Mouse (Mus musculus) CH12.LX (cell line): ENCODE results near the gene Sirt4.

Source experiments
- CTCF ChIP-seq, 2 experiments: IDR thresholded peaks in 1 of 2; conservative IDR thresholded peaks in 1 of 2; 2 replicates each; pipeline ENCODE4 v1.5.1; 2011 to 2012; ENCODE audit warnings: low read depth in 2 of 2, low read length in 2 of 2, improper control_type of control experiment in 1 of 2, inconsistent platforms in 1 of 2, mild to moderate bottlenecking in 1 of 2, moderate library complexity in 1 of 2
- KAT2A ChIP-seq: IDR thresholded peaks from 2 replicates; pipeline ENCODE4 v1.6.1; 2012; ENCODE audit warnings: low read length, improper control_type of control experiment, inconsistent platforms; ENCODE audit not compliant: insufficient replicate concordance
- MAX ChIP-seq: IDR thresholded peaks from 2 replicates; pipeline ENCODE4 v1.6.1; 2011; ENCODE audit warnings: low read length, improper control_type of control experiment
- MYC ChIP-seq: IDR thresholded peaks from 2 replicates; pipeline ENCODE4 v1.6.1; 2011; ENCODE audit warnings: low read depth, mild to moderate bottlenecking, improper control_type of control experiment, low read length
- POLR2A ChIP-seq: IDR thresholded peaks from 2 replicates; pipeline ENCODE4 v1.6.1; 2011; ENCODE audit warnings: low read depth, mild to moderate bottlenecking, improper control_type of control experiment, low read length
- POLR2AphosphoS2 ChIP-seq: IDR thresholded peaks from 2 replicates; pipeline ENCODE4 v1.6.1; 2011; ENCODE audit warnings: low read depth, low read length, improper control_type of control experiment
- SMC3 ChIP-seq: IDR thresholded peaks from 2 replicates; pipeline ENCODE4 v1.6.1; 2011; ENCODE audit warnings: low read depth, low read length, improper control_type of control experiment
- ZC3H11A ChIP-seq: IDR thresholded peaks from 2 replicates; pipeline ENCODE4 v1.6.1; 2012; ENCODE audit warnings: low read depth, mild to moderate bottlenecking, inconsistent platforms, low read length, improper control_type of control experiment

DNA sequence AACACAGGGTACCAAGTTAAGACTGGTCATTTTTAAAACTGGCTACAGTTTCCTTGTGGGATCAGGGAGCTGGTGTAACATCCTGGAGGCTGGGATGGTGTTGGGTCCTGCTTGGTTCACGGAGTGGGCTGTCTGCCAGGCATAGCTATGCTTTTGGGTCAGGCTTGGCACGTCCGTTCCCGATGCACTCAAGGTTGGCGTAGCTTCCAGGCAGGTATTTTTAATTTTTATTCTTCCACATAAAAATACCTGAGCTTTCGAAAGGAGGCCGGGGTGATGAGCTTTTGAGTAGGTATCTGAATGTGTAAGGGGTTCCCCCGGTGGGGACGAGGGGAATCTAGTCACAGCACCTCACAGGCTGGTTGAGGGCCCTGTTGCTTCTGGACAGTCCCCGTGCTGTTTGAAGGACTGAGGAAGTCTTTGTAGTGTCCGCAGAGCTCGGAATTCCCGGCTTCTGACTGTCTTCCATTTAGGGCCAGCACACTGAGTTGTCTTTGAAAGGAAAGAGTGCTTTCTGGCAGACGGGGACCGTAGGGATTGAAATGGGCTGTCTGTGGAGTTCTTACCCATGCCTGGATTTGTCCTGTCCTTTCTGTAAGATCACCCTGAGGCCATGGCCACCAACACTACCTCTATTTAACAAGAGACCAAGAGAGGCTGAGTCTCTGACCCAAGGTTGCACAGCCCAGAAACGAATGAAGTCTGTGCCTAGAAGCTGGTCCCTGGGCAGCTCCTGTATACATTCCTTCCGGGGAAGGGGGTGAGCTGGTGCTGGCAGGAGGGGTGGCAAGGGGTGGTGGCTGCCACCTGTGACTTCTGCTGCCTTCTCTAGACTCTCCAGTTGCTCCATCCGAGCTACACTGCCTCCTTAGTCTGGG is 23.7 kb upstream of the Sirt4 start:
- no peak for TF ChIP-seq CTCF (conservative IDR thresholded peaks at IDR 0.05 in 1 of 2, IDR thresholded peaks at IDR 0.05 in 1 of 2; ENCODE audit: low read depth in 2 of 2, low read length in 2 of 2)
- no peak for TF ChIP-seq SMC3
- no peak for TF ChIP-seq ZC3H11A
- TF ChIP-seq KAT2A, result no peak
- no peak for TF ChIP-seq MAX
- no peak for TF ChIP-seq MYC
- no peak for TF ChIP-seq POLR2AphosphoS2
- no peak for TF ChIP-seq POLR2A
